ENCODE assay signal across 16 mouse cellular contexts in genomic region chr2:84336331-84336730, GRCm38 (mm10).
"Had no signal": no experiment of that assay in that cellular context is flagged by ENCODE, and none has a peak within 500 bp of the region (broad histone marks: within the 10 kb centered on the region; RNA-seq: fewer than 3 reads in every experiment).

No protein-coding gene starts in this region.

- H3K4me1 ChIP-seq: limb, embryonic 10.5 days; liver, embryonic 13.5 days; lung, embryonic 15.5 days; midbrain, embryonic 15.5 days; neural tube, embryonic 13.5 days; stomach, embryonic 15.5 days had no signal

- H3K27me3 ChIP-seq: liver, embryonic 13.5 days; lung, embryonic 15.5 days; megakaryocyte, embryonic 14.5 days; midbrain, embryonic 15.5 days; neural tube, embryonic 13.5 days; stomach, embryonic 15.5 days had no signal

- H3K9me3 ChIP-seq: limb, embryonic 10.5 days; liver, embryonic 13.5 days; lung, embryonic 15.5 days; megakaryocyte, embryonic 14.5 days; midbrain, embryonic 15.5 days; neural tube, embryonic 13.5 days; stomach, embryonic 15.5 days had no signal

- H3K9ac ChIP-seq: liver, embryonic 13.5 days; liver, postnatal 0 days; lung, embryonic 15.5 days; midbrain, embryonic 15.5 days; neural tube, embryonic 13.5 days; stomach, embryonic 15.5 days had no signal

- H3K36me3 ChIP-seq: limb, embryonic 10.5 days; liver, embryonic 13.5 days; midbrain, embryonic 15.5 days; neural tube, embryonic 13.5 days; stomach, embryonic 15.5 days had no signal

- DNase-seq: kidney, postnatal 25 days; liver, embryonic 13.5 days; liver, postnatal 0 days; lung, postnatal 14 days; retina, postnatal 1 day; right cerebral cortex, postnatal 4 days; thymus, adult 2 months; thymus, postnatal 25 days had no signal

- ATAC-seq: liver, postnatal 0 days; midbrain, embryonic 15.5 days had no signal

- H3K27ac ChIP-seq: limb, embryonic 10.5 days; liver, embryonic 13.5 days; lung, embryonic 15.5 days; macrophage; midbrain, embryonic 15.5 days; neural tube, embryonic 13.5 days; stomach, embryonic 15.5 days had no signal

- H3K4me3 ChIP-seq: limb, embryonic 10.5 days; liver, embryonic 13.5 days; lung, embryonic 15.5 days; megakaryocyte, embryonic 14.5 days; midbrain, embryonic 15.5 days; neural tube, embryonic 13.5 days; stomach, embryonic 15.5 days had no signal

- H3K4me2 ChIP-seq: liver, embryonic 13.5 days; lung, embryonic 15.5 days; midbrain, embryonic 11.5 days; midbrain, embryonic 15.5 days; neural tube, embryonic 13.5 days; stomach, embryonic 15.5 days had no signal
